Mouse (Mus musculus) G1E-ER4 (cell line): ENCODE data around the gene Mamdc4. TPM values are rescaled to one million over a fixed set of nuclear protein-coding genes. Genes with fewer than 3 reads are reported as not detected.

Experiments
- GATA1 ChIP-seq: IDR thresholded peaks from one replicate; pipeline ENCODE4 v1.8.0; 2012; ENCODE audit warnings: low read length, inconsistent platforms
- polyA plus RNA-seq: library from polyadenylated mRNA; stranded (reverse); fragments of >175 nt; gene quantifications from 2 replicates; pipeline ENCODE4 v1.2.3, GENCODE M21; 2012

The Mamdc4 gene
- polyA plus RNA-seq, 1 experiment: 0.52 TPM

DNA sequence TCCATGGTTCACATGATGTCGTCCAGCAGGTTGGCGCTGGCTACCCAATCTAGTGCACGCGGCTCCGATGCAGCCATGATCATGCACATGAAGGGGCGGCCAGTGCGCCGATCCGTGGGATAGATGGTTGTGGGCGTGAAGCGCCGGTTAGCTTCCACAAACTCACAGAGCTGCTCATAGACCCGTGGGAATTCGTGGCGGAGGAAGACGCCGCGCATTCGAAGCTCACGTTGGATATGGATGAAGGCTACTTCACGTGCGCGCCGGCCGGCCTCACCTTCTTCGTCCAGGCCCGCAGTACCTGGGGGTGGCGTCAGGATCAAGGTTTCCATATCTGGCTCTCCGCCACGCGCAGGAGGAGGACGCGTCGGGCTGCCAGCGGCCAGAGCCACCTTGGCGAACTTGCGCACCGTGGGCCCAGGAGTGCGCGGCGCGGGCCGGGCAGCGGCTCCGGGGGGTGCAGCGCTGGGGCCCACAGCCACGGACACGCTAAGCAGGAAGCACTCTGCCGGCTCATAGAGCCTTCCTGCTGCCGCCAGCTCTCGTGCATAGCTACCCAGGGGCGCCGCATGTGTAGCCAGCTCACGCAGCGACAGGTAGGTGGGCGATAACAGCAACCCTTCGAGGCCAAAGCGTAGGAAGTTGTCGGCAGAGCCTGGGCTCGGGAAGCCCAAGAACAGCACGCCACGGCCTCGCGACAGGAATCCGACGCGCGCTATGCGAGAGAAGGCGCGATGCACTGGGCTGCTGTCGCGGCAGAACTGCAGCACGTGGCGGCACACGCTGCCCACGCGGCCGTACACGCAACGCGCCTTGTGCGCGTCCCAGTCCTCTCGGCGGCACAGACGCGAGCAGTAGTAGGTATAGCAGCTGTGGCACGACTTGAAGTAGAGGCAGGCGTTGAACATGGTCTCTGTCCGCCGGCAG, 2.6 kb upstream of the Mamdc4 start:
- TF ChIP-seq GATA1: no peak

DNA sequence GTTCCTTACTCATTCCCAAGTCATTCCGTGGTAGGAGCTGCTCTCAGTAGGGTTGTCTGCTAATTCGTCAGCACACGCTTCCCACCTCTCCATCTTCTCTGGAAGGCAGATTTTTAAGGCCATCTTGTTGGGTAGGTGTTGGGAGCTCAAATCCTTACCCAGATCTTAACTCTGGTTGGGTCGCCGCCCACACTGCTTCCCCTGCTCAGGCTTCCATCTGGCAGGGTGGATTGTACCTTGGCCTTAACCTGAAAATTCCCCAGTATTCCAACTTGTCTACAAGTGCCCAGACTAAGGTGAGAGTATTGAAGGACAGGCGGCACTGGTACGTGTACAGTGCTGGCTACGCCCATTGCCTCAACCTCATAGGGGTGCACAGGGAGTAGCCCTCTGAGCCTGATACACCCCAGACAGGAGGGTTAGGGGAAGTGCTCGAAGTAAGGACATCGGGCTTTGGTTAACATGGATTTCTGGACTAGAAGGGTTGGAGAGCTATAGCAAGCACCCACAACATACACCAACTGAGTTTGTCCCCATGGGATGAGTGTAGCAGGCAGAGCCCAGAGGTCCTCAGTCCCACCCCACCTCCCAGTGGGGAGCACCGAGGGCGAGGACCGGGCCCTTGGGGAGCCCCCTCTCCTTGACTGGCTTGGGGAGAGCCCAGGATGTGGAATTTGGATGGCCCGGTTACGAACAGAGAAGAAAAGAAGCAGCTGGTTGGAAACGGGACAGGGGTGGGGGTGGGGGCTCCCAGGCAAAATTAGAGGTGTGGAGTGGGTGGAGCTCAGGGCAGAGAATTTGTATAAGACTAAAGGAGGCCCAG, 1.6 kb upstream of the Mamdc4 start:
- TF ChIP-seq GATA1: no peak

- no peak for TF ChIP-seq GATA1
Measured at GRCm38 (mm10) chr2:25575432-25576027, 885 bp upstream of the Mamdc4 start.

DNA sequence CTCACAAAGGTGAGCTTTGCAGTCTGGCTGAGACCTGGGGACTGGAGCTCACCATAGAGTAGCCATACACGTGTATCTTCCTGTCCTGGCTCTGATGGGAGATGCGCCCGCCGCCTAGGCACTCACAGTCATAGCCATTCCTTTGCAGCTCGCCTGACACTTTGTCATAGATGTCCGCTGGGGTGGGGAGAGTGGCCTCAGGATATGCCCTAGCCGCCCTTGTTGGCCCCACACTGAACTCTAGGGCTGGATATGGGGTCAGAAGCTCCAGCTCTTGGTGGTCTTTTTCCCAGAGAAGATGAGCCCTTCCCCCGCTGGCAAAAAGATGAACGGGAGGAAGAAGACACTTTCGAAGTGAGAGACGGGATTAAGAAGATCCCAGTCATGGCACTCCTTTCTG, 509 bp downstream of the Mamdc4 start:
- no peak for TF ChIP-seq GATA1

DNA sequence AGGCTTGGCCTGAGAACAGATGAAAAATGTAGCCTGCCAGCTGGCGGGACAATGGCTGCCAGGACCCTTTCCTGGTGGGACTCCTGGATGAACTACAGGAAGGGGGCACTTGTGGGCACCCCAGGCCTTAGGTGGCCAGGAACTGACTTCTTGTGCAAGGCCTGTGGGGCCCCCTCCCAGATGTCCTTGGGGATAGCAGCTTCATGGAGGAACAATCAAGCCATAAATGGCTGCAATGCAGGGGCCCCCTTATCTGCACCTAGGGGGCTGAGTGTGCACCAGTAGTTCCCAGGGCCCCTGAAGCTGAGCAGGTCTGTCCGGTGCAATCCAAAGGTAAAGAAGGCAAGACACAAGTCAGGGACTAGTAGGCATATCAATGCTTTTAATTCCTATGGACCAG, 1.6 kb downstream of the Mamdc4 start:
- no peak for TF ChIP-seq GATA1

GRCm38 (mm10) chr2:25571221-25571620, 3.4 kb downstream of the Mamdc4 start:
- no peak for TF ChIP-seq GATA1

DNA sequence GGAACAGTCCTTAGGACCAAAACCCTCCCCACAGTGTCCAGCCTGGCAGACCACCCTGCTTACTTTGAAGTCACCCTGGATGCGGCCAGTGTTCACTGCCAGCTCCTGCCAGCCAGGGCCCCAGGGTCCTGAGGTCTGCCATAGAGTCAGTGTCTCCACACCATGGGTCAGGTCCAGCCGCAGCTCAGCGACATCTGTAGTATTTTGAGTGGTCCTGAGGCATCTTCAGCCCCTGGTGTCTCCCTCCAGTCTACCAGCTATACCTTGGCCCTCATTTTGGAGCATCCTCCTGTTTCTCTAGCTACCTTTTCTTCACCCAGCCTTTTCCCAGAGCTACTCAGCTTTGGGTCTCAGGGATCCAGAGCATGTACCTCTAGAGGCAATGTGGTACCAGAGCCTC, 5.3 kb downstream of the Mamdc4 start:
- no peak for TF ChIP-seq GATA1

GRCm38 (mm10) chr2:25568473-25569019, 6.1 kb downstream of the Mamdc4 start:
- TF ChIP-seq GATA1: no peak

DNA sequence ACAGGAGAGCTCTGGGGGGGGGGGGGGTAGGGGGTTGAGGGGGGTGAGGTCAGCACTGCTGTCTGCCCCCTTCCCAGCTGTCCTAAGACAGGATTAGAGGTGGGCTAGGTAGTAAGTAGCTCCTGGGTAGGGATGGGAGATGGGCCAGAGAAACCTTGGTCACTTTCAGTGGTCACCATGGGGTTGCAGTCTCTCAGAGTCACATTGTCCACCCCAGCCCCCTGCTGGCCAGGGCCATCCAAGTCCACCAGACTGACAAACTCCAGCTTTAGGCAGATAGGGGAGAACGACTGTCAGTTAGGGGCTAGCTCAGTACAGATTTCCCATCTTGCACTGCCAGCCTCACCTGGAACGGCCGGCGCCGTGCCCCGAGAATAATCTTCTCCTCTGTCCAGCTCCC, 8.1 kb downstream of the Mamdc4 start:
- no peak for TF ChIP-seq GATA1

GRCm38 (mm10) chr2:25565741-25566140, 8.9 kb downstream of the Mamdc4 start:
- no peak for TF ChIP-seq GATA1

GRCm38 (mm10) chr2:25561946-25562345, 12.7 kb downstream of the Mamdc4 start:
- TF ChIP-seq GATA1: no peak

DNA sequence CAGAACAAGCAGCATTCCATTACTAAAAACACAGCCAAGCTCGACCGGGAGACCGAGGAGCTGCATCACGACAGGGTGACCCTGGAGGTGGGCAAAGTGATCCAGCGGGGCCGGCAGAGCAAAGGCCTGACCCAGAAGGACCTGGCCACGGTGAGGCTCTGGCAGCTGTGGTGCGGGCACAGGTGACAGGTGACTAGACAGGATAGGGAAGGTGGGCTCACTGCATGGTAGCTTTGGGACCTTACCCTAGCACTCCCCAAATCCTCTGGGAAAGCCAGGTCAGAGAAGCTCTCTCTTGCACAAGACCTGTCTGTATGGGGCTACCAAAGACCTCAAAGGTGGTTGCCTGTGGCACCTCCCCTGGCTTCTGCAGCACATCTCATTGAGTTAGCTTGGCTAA, 14.1 kb downstream of the Mamdc4 start:
- no peak for TF ChIP-seq GATA1

- no peak for TF ChIP-seq GATA1
Measured at GRCm38 (mm10) chr2:25558774-25559173, 15.9 kb downstream of the Mamdc4 start.

DNA sequence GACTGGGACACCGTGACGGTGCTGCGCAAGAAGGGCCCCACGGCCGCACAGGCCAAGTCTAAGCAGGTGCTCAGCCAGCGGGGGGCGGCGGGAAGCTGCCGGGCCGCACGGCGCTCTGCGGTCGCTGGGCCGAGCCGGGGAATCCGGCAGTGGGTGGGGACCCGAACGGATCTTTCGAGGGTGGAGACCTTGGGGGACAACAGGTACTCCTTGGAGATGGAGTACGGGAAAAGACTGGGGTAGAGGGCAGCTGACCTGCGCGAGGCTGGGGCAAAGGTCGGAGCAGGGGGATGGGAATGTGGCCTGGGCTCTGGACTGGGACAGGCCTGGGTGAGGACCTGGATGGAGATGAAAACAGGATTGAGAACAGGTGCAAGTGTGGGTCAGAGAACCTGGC, 16.7 kb downstream of the Mamdc4 start:
- TF ChIP-seq GATA1: no peak

GRCm38 (mm10) chr2:25557221-25557963, 17.3 kb downstream of the Mamdc4 start, which contains the start of gene Edf1:
TSS of gene Edf1 (plus strand) at chr2:25557847.
- TF ChIP-seq GATA1: no peak
